13 mouse cellular contexts compared by ENCODE assay signal in genomic region chr2:128156557-128157412, GRCm38 (mm10). TPM values are rescaled to one million over a fixed set of nuclear protein-coding genes. Genes with fewer than 3 reads are reported as not detected.
A peak's percentile ranks its signal among the peaks of the same experiment; 100 is the strongest.
DNase-seq lines count a peak whose midpoint lies in the region; ATAC-seq and TF ChIP-seq lines count a peak whose summit lies in the region.
"Had no signal": no experiment of that assay in that cellular context is flagged by ENCODE, and none has a peak within 500 bp of the region (broad histone marks: within the 10 kb centered on the region; RNA-seq: fewer than 3 reads in every experiment).

No protein-coding gene starts in this region.

- no peak overlapping the region for H3K9ac ChIP-seq in forebrain, embryonic 11.5 days (ENCODE audit: low read length)
- no peak overlapping the region for H3K9ac ChIP-seq in lung, embryonic 14.5 days
- H3K9ac ChIP-seq in liver, embryonic 15.5 days: no peak overlapping the region
- H3K9ac ChIP-seq: forebrain, embryonic 12.5 days; midbrain, embryonic 13.5 days had no signal

- H3K9me3 ChIP-seq in forebrain, embryonic 10.5 days: no peaks in the 10 kb centered on the region
- no peaks in the 10 kb centered on the region for H3K9me3 ChIP-seq in forebrain, embryonic 11.5 days (ENCODE audit: control insufficient read depth, low read length)
- H3K9me3 ChIP-seq in lung, embryonic 14.5 days (ENCODE audit: low read depth, low read length): no peaks in the 10 kb centered on the region
- H3K9me3 ChIP-seq in liver, embryonic 15.5 days (replicated peaks): no peaks in the 10 kb centered on the region
- H3K9me3 ChIP-seq: forebrain, embryonic 12.5 days; midbrain, embryonic 13.5 days had no signal

- H3K4me3 ChIP-seq in forebrain, embryonic 10.5 days: no peak overlapping the region
- H3K4me3 ChIP-seq in forebrain, embryonic 11.5 days (ENCODE audit: low read depth, low read length): no peak overlapping the region
- no peak overlapping the region for H3K4me3 ChIP-seq in lung, embryonic 14.5 days (ENCODE audit: low read depth, low read length)
- H3K4me3 ChIP-seq in liver, embryonic 15.5 days (replicated peaks): no peak overlapping the region
- H3K4me3 ChIP-seq: forebrain, embryonic 12.5 days; midbrain, embryonic 13.5 days had no signal

- no peak for TF ChIP-seq CTCF in lung, embryonic 14.5 days (IDR thresholded peaks at IDR 0.05; ENCODE audit: low read depth)

- WGBS in forebrain, embryonic 10.5 days: 88% methylated on average over 12 of the region's 12 CpGs
- 76% methylated on average over 12 of the region's 12 CpGs for WGBS in forebrain, embryonic 11.5 days
- WGBS in lung, embryonic 14.5 days: 34% methylated on average over 12 of the region's 12 CpGs
- WGBS in liver, embryonic 15.5 days (ENCODE audit: insufficient replicate concordance): 24% methylated on average over 12 of the region's 12 CpGs

- peak overlapping the region; percentile 27; the same call in 1 of the 2 replicates for H3K27ac ChIP-seq in forebrain, embryonic 10.5 days
- no peak overlapping the region for H3K27ac ChIP-seq in forebrain, embryonic 11.5 days (ENCODE audit: low read depth, low read length)
- H3K27ac ChIP-seq in lung, embryonic 14.5 days (ENCODE audit: low read depth): no peak overlapping the region
- H3K27ac ChIP-seq in liver, embryonic 15.5 days (replicated peaks): peak overlapping the region; percentile 38
- H3K27ac ChIP-seq: forebrain, embryonic 12.5 days; kidney, postnatal 0 days; midbrain, embryonic 13.5 days had no signal

- DNase-seq in forebrain, embryonic 10.5 days (ENCODE audit: extremely low spot score, low spot score): no peak
- DNase-seq in forebrain, embryonic 11.5 days (ENCODE audit: low spot score): no peak
- peak; percentile 65 for DNase-seq in lung, embryonic 14.5 days
- DNase-seq in lung, postnatal 25 days (ENCODE audit: low spot score): no peak
- no peak for DNase-seq in frontal cortex, adult 2 months (ENCODE audit: extremely low spot score in 1 of 2, low spot score in 1 of 2)
- no peak for DNase-seq in thymus, postnatal 10 days (ENCODE audit: low spot score in 2 of 2)
- DNase-seq: B cell, adult 2 months; cerebellum, postnatal 10 days had no signal

- peaks cover 34% of the 10 kb centered on the region for H3K4me1 ChIP-seq in forebrain, embryonic 10.5 days
- H3K4me1 ChIP-seq in forebrain, embryonic 11.5 days (replicated peaks; ENCODE audit: control insufficient read depth, insufficient read depth, low read length): peaks cover 3% of the 10 kb centered on the region; the same call in 1 of the 2 replicates
- peaks cover 33% of the 10 kb centered on the region for H3K4me1 ChIP-seq in lung, embryonic 14.5 days (ENCODE audit: insufficient read depth)
- H3K4me1 ChIP-seq in liver, embryonic 15.5 days (replicated peaks): peaks cover 58% of the 10 kb centered on the region

- no peak overlapping the region for H3K4me2 ChIP-seq in forebrain, embryonic 11.5 days (ENCODE audit: low read depth, low read length, severe bottlenecking)
- H3K4me2 ChIP-seq in lung, embryonic 14.5 days: no peak overlapping the region
- H3K4me2 ChIP-seq in liver, embryonic 15.5 days: peak overlapping the region; percentile 42
- H3K4me2 ChIP-seq: forebrain, embryonic 12.5 days; midbrain, embryonic 13.5 days had no signal

- no peak for ATAC-seq in forebrain, embryonic 11.5 days (replicated peaks; ENCODE audit: low FRiP score)
- peak; percentile 61; the same call in 1 of the 2 replicates for ATAC-seq in lung, embryonic 14.5 days (ENCODE audit: insufficient read depth)
- ATAC-seq in erythroblast, adult 5-6 weeks (replicated peaks; ENCODE audit: low FRiP score, poor library complexity, severe bottlenecking): peak; percentile 36
- peak; percentile 79 for ATAC-seq in liver, embryonic 15.5 days (ENCODE audit: insufficient read depth)

- H3K27me3 ChIP-seq in forebrain, embryonic 10.5 days (ENCODE audit: poor library complexity, severe bottlenecking): no peaks in the 10 kb centered on the region
- H3K27me3 ChIP-seq in forebrain, embryonic 11.5 days (ENCODE audit: control insufficient read depth, insufficient read depth, low read length): no peaks in the 10 kb centered on the region
- H3K27me3 ChIP-seq in lung, embryonic 14.5 days (ENCODE audit: insufficient read depth, low read length): no peaks in the 10 kb centered on the region
- H3K27me3 ChIP-seq in liver, embryonic 15.5 days: no peaks in the 10 kb centered on the region
- H3K27me3 ChIP-seq: forebrain, embryonic 12.5 days; midbrain, embryonic 13.5 days had no signal

- peaks cover 91% of the 10 kb centered on the region for H3K36me3 ChIP-seq in forebrain, embryonic 10.5 days (replicated peaks)
- H3K36me3 ChIP-seq in forebrain, embryonic 11.5 days (ENCODE audit: control insufficient read depth, insufficient read depth, low read length): no peaks in the 10 kb centered on the region
- H3K36me3 ChIP-seq in lung, embryonic 14.5 days (ENCODE audit: insufficient read depth): peaks cover 57% of the 10 kb centered on the region
- H3K36me3 ChIP-seq in liver, embryonic 15.5 days (replicated peaks): peaks cover 22% of the 10 kb centered on the region

RNA-seq across cellular contexts. Expression of gene Bcl2l11, which starts 30.9 kb away (rescaled TPM):
- polyA plus RNA-seq in forebrain, embryonic 10.5 days (2016; fragmentation: Nextera tagmentation; extraction: Ambion mirVana): 22.1 and 26.3 TPM in 2 replicates
- polyA plus RNA-seq in forebrain, embryonic 11.5 days (2014; fragmentation: Nextera tagmentation; extraction: Ambion mirVana): 16.8 and 17.7 TPM in 2 replicates
- 27.9 and 29.9 TPM in 2 replicates for polyA plus RNA-seq in lung, embryonic 14.5 days (2014; fragmentation: Nextera tagmentation; extraction: Ambion mirVana)
- 3.8 and 4.0 TPM in 2 replicates for total RNA-seq in erythroblast, adult 5-6 weeks (2015; ENCODE audit: low replicate concordance)
- 8.1 and 14.8 TPM in 2 replicates for total RNA-seq in erythroblast, adult 5-6 weeks (2017; ENCODE audit: low replicate concordance)
- polyA plus RNA-seq in liver, embryonic 15.5 days (2015; fragmentation: Nextera tagmentation; extraction: Ambion mirVana): 4.9 and 6.1 TPM in 2 replicates
- polyA plus RNA-seq in frontal cortex, adult 2 months (2012; rRNA removed): 6.5 and 8.1 TPM in 2 replicates

Comparison
In these comparisons a context has a peak if more than half of its experiments do, and no peak if none do; other contexts are left out.
1. H3K27ac ChIP-seq: peak in forebrain, embryonic 10.5 days (single experiment) and liver, embryonic 15.5 days (single experiment); none in forebrain, embryonic 11.5 days (single experiment) and lung, embryonic 14.5 days (single experiment).